Mouse (Mus musculus) embryonic facial prominence, embryonic 15.5 days (tissue): ENCODE data around the gene Raph1. TPM values are rescaled to one million over a fixed set of nuclear protein-coding genes. Genes with fewer than 3 reads are reported as not detected.
A peak's percentile ranks its signal among the peaks of the same experiment; 100 is the strongest.

Experiments used
- ATAC-seq: fragments of 200-750 bp; cut with Nextera tagmentation; 2 replicates; pipeline ENCODE4 v1.8.0; 2017; ENCODE audit warnings: low read depth, moderate TSS enrichment; ENCODE audit not compliant: insufficient number of reproducible peaks, low FRiP score, low TSS enrichment
- H3K27ac ChIP-seq: fragments of 300-500 bp; sonication (generic); replicated peaks from 2 replicates; pipeline ENCODE4 v1.5.1; 2015; ENCODE audit warnings: mild to moderate bottlenecking, inconsistent platforms
- H3K27me3 ChIP-seq: fragments of 300-500 bp; sonication (generic); 2 replicates; pipeline ENCODE4 v1.6.1; 2015; ENCODE audit warnings: inconsistent platforms
- H3K36me3 ChIP-seq: fragments of 300-500 bp; sonication (generic); 2 replicates; pipeline ENCODE4 v1.6.1; 2015; ENCODE audit warnings: mild to moderate bottlenecking, inconsistent platforms
- H3K4me1 ChIP-seq: fragments of 300-500 bp; sonication (generic); 2 replicates; pipeline ENCODE4 v1.6.1; 2015; ENCODE audit warnings: inconsistent platforms
- H3K4me2 ChIP-seq: fragments of 300-500 bp; sonication (generic); replicated peaks from 2 replicates; pipeline ENCODE4 v1.6.1; 2015; ENCODE audit warnings: mild to moderate bottlenecking, inconsistent platforms
- H3K4me3 ChIP-seq: fragments of 300-500 bp; sonication (generic); replicated peaks from 2 replicates; pipeline ENCODE4 v1.5.1; 2015; ENCODE audit warnings: mild to moderate bottlenecking, inconsistent platforms
- H3K9ac ChIP-seq: fragments of 300-500 bp; sonication (generic); 2 replicates; pipeline ENCODE4 v1.6.1; 2015; ENCODE audit warnings: inconsistent platforms
- H3K9me3 ChIP-seq: fragments of 300-500 bp; sonication (generic); replicated peaks from 2 replicates; pipeline ENCODE4 v1.6.1; 2016; ENCODE audit warnings: inconsistent platforms
- WGBS: fragments of 180-500 bp; shearing (Covaris S2); methylation state at CpG from one replicate; pipeline ENCODE4 v1.1.7; 2015; 5-methylcytosine and 5-hydroxymethylcytosine counted together
- polyA plus RNA-seq: library from polyadenylated mRNA; unstranded; fragments of >200 nt; fragmentation: Nextera tagmentation; extraction: Ambion mirVana; gene quantifications from 2 replicates; pipeline ENCODE4 v1.2.1, GENCODE M21; 2015

Raph1 gene
- polyA plus RNA-seq, 1 experiment from 2014 or later = 25.5 TPM

DNA sequence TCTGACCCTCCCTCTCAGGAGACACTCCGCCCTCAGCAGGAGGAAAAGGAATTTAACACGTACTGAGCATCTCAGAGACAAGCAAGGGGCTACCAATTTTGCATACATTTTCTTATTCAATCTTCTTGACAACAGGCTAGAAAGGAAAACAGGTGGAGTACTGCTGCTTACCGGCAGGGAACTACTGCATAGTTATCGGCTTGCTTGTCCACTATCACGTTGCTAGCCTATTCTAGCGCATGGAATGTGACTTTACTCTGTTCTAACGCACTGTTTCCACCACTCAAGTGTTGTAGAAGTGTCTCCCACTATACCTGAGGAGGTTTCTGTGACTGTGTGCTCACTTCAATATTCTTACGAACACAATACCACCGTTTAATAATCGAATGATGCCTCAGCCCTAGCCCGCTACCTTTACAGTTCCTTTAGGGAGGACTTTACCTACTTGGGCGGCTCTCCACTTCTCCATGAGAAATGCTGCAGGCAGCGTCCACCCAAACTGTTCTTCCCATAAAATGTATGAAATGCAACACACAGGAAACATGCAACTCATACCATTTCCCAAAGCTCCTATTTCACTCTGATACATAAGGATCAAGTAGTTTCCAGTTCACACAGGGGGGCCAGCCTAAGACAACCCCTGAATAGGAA, 1.5 kb downstream of the Raph1 start:
- Histone ChIP-seq H3K27me3 (no peaks in the 10 kb centered on the region), H3K4me1 (peaks cover 12% of the 10 kb centered on the region; the same call in 1 of the 2 replicates), H3K4me2 (peak overlapping the region; percentile 72), H3K36me3 (peaks cover 17% of the 10 kb centered on the region; the same call in 1 of the 2 replicates), H3K4me3 (peak overlapping the region; percentile 96), H3K9me3 (0 out of 2 replicates have a peak, but pooled peaks cover 5% of the 10 kb centered on the region), H3K9ac (peak overlapping the region; percentile 98), H3K27ac (peak overlapping the region; percentile 96)
- WGBS = 2% methylated on average over 13 of the region's 13 CpGs
- no peak for ATAC-seq

GRCm38 (mm10) chr1:60564691-60565090, 2.2 kb downstream of the Raph1 start:
- Histone ChIP-seq H3K4me2 (peak overlapping the region; percentile 72; the same call in 1 of the 2 replicates), H3K4me1 (peaks cover 12% of the 10 kb centered on the region; the same call in 1 of the 2 replicates), H3K36me3 (peaks cover 17% of the 10 kb centered on the region; the same call in 1 of the 2 replicates), H3K9ac (no peak overlapping the region), H3K9me3 (0 out of 2 replicates have a peak, but pooled peaks cover 5% of the 10 kb centered on the region), H3K27me3 (no peaks in the 10 kb centered on the region), H3K4me3 (peak overlapping the region; percentile 96; the same call in 1 of the 2 replicates), H3K27ac (no peak overlapping the region)
- 78% methylated on average over 5 of the region's 5 CpGs for WGBS
- no peak for ATAC-seq

DNA sequence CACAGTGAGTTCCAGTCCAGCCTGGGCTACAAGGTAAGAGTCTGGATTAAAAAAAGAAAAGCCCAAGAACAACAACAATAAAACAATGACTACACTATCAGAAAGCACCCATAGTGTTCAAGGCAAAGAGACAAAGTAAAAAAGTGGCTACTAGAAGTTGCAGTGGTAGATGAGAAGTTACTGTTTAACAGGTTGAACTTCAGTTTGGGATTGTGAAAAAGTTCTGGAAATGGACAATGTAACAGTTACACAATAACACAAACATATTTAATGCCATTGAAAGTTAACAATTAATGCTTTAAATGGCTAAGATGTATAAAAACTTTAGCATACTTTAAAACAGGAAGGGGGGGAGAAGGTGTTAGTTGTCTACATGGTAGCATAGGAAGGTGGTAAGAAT, 3.9 kb downstream of the Raph1 start:
- Histone ChIP-seq H3K4me1 (peaks cover 6% of the 10 kb centered on the region; the same call in 1 of the 2 replicates), H3K4me3 (no peak overlapping the region), H3K4me2 (no peak overlapping the region), H3K36me3 (peaks cover 17% of the 10 kb centered on the region; the same call in 1 of the 2 replicates), H3K27ac (no peak overlapping the region), H3K9ac (no peak overlapping the region), H3K27me3 (no peaks in the 10 kb centered on the region), H3K9me3 (0 out of 2 replicates have a peak, but pooled peaks cover 5% of the 10 kb centered on the region)
- ATAC-seq = no peak

- H3K36me3 ChIP-seq = peaks cover 12% of the 10 kb centered on the region
- H3K9me3 ChIP-seq = peaks cover 4% of the 10 kb centered on the region; the same call in 1 of the 2 replicates
- no peaks in the 10 kb centered on the region for H3K27me3 ChIP-seq
- no peak overlapping the region for H3K4me3 ChIP-seq
- no peak for ATAC-seq
- WGBS = 37% methylated on average over 1 of the region's 1 CpGs
- no peaks in the 10 kb centered on the region for H3K4me1 ChIP-seq
- H3K4me2 ChIP-seq = no peak overlapping the region
- no peak overlapping the region for H3K9ac ChIP-seq
- no peak overlapping the region for H3K27ac ChIP-seq
Measured at GRCm38 (mm10) chr1:60543681-60544080, 23.2 kb downstream of the Raph1 start.

DNA sequence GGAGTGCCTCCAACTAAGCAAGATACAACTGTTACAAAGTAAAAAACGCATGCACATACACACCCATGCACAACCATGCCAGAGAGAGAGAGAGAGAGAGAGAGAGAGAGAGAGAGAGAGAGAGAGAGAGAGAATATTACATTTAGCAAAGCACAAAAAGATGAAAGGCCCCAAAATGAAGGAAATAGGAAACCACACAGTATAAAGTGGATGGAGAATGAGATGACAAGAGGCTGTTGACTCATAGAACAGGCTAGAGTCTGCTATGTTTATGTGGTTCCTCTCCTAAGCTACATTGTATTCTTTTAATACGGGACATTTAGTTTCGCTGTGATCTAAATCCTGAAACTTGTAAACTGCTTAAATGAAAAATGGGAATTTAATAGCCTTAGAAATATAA, 27.6 kb downstream of the Raph1 start:
- no peaks in the 10 kb centered on the region for H3K27me3 ChIP-seq
- no peaks in the 10 kb centered on the region for H3K4me1 ChIP-seq
- no peak overlapping the region for H3K4me3 ChIP-seq
- WGBS = 89% methylated on average over 3 of the region's 3 CpGs
- H3K9me3 ChIP-seq = no peaks in the 10 kb centered on the region
- no peak for ATAC-seq
- no peaks in the 10 kb centered on the region for H3K36me3 ChIP-seq
- H3K27ac ChIP-seq = no peak overlapping the region
- H3K9ac ChIP-seq = no peak overlapping the region
- no peak overlapping the region for H3K4me2 ChIP-seq

DNA sequence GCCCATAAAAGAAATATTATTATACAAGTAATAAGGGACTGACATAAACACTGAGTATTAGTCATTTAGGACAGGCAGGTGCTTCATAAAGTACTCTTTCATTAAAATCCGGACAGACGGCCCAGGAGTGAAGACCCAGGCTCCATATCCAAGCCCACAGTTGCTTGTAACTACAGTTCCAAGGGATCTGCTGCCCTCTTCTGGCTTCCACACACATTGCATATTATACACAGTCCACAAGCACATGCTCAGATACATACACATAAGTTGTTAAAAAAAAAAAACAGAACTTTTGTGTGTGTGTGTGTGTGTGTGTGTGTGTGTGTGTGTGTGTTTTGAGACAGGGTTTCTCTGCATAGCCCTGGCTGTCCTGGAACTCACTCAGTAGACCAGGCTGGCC, 32.0 kb downstream of the Raph1 start:
- Histone ChIP-seq H3K4me1 (no peaks in the 10 kb centered on the region), H3K4me3 (no peak overlapping the region), H3K27ac (no peak overlapping the region), H3K9me3 (no peaks in the 10 kb centered on the region), H3K27me3 (no peaks in the 10 kb centered on the region), H3K9ac (no peak overlapping the region), H3K36me3 (peaks cover 13% of the 10 kb centered on the region; the same call in 1 of the 2 replicates), H3K4me2 (no peak overlapping the region)
- WGBS = 95% methylated on average over 2 of the region's 2 CpGs
- ATAC-seq = no peak

GRCm38 (mm10) chr1:60530636-60531035, 36.3 kb downstream of the Raph1 start:
- no peak overlapping the region for H3K4me3 ChIP-seq
- H3K27me3 ChIP-seq = no peaks in the 10 kb centered on the region
- H3K9ac ChIP-seq = no peak overlapping the region
- WGBS = 93% methylated on average over 2 of the region's 2 CpGs
- peaks cover 25% of the 10 kb centered on the region for H3K36me3 ChIP-seq
- no peak overlapping the region for H3K4me2 ChIP-seq
- no peak for ATAC-seq
- H3K4me1 ChIP-seq = no peaks in the 10 kb centered on the region
- H3K27ac ChIP-seq = no peak overlapping the region
- H3K9me3 ChIP-seq = 0 out of 2 replicates have a peak, but pooled peaks cover 3% of the 10 kb centered on the region

- Histone ChIP-seq H3K27me3 (no peaks in the 10 kb centered on the region), H3K4me2 (no peak overlapping the region), H3K9ac (no peak overlapping the region), H3K36me3 (peaks cover 30% of the 10 kb centered on the region), H3K27ac (no peak overlapping the region), H3K4me1 (no peaks in the 10 kb centered on the region), H3K9me3 (0 out of 2 replicates have a peak, but pooled peaks cover 3% of the 10 kb centered on the region), H3K4me3 (no peak overlapping the region)
- ATAC-seq = no peak
- WGBS = 89% methylated on average over 6 of the region's 6 CpGs
Measured at GRCm38 (mm10) chr1:60530107-60530506, 36.8 kb downstream of the Raph1 start.

- no peak for ATAC-seq
- H3K4me1 ChIP-seq = no peaks in the 10 kb centered on the region
- no peaks in the 10 kb centered on the region for H3K27me3 ChIP-seq
- H3K4me3 ChIP-seq = no peak overlapping the region
- H3K9ac ChIP-seq = no peak overlapping the region
- H3K4me2 ChIP-seq = no peak overlapping the region
- H3K27ac ChIP-seq = no peak overlapping the region
- WGBS = 62% methylated on average over 2 of the region's 2 CpGs
- H3K9me3 ChIP-seq = no peaks in the 10 kb centered on the region
- peaks cover 3% of the 10 kb centered on the region; the same call in 1 of the 2 replicates for H3K36me3 ChIP-seq
Measured at GRCm38 (mm10) chr1:60510584-60510983, 56.3 kb downstream of the Raph1 start.

DNA sequence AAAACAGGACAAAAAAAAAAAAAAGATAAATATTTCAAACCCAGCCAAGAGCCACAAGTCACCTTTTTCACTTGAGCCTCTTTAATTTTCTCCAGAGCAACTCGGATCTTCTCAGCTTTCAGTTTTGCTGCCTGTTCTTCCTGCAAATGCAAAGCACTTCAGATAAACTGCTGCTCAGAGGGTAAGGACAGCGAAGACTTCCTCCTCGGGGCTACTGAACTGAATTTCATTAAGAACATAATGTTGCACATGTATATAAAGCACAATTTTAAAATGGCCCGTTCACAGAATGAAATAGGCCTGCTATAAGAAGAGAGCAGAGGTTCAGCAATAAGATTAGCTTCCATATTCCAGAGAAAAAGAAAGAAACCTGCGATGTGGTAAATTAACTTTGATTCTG, 63.4 kb downstream of the Raph1 start:
- Histone ChIP-seq H3K27me3 (no peaks in the 10 kb centered on the region), H3K4me1 (no peaks in the 10 kb centered on the region), H3K4me3 (no peak overlapping the region), H3K9ac (no peak overlapping the region), H3K9me3 (no peaks in the 10 kb centered on the region), H3K27ac (no peak overlapping the region), H3K4me2 (no peak overlapping the region), H3K36me3 (peaks cover 15% of the 10 kb centered on the region)
- ATAC-seq = no peak
- WGBS = 51% methylated on average over 5 of the region's 5 CpGs

- no peak overlapping the region for H3K4me2 ChIP-seq
- no peaks in the 10 kb centered on the region for H3K27me3 ChIP-seq
- H3K9ac ChIP-seq = no peak overlapping the region
- peaks cover 47% of the 10 kb centered on the region for H3K36me3 ChIP-seq
- ATAC-seq = no peak
- no peaks in the 10 kb centered on the region for H3K9me3 ChIP-seq
- no peak overlapping the region for H3K27ac ChIP-seq
- WGBS = 89% methylated on average over 6 of the region's 6 CpGs
- no peaks in the 10 kb centered on the region for H3K4me1 ChIP-seq
- H3K4me3 ChIP-seq = no peak overlapping the region
Measured at GRCm38 (mm10) chr1:60493421-60493820, 73.5 kb downstream of the Raph1 start.

DNA sequence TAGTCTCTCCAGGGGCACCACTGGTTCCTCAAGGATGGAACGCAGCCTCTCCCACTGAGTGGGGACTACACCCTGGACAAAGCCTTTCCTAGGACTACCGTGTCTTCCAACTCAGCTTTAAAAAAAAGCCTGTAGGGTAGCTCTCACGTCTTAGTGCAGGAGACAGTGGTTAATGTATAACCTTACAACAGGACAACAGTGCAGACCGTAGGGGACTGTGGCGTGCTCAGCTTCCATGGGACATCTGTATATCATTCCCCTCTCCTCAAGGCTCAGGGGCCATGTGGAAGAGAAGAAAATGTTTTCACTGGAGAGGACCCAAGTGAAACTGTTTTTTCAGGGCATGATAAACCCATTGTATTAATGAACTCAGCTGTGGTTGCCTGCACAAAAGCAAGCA, 74.5 kb downstream of the Raph1 start:
- H3K4me1 ChIP-seq = no peaks in the 10 kb centered on the region
- H3K27ac ChIP-seq = no peak overlapping the region
- H3K27me3 ChIP-seq = no peaks in the 10 kb centered on the region
- no peak overlapping the region for H3K9ac ChIP-seq
- 78% methylated on average over 5 of the region's 5 CpGs for WGBS
- ATAC-seq = no peak
- H3K9me3 ChIP-seq = no peaks in the 10 kb centered on the region
- H3K36me3 ChIP-seq = peaks cover 49% of the 10 kb centered on the region
- no peak overlapping the region for H3K4me3 ChIP-seq
- no peak overlapping the region for H3K4me2 ChIP-seq
